Mouse (Mus musculus) liver, embryonic 11.5 days (tissue): Measurements from ENCODE around the gene 2900011O08Rik. TPM values are rescaled to one million over a fixed set of nuclear protein-coding genes. Genes with fewer than 3 reads are reported as not detected.

Experiments
- ATAC-seq: fragments of 200-750 bp; cut with Nextera tagmentation; replicated peaks from 2 replicates; pipeline ENCODE4 v1.8.0; 2017; ENCODE audit warnings: moderate number of reproducible peaks, mild to moderate bottlenecking, moderate TSS enrichment, moderate library complexity; ENCODE audit not compliant: low FRiP score
- DNase-seq: peaks from one replicate; pipeline ENCODE4 v3.0.0-alpha.2; 2017; ENCODE audit warnings: low spot score
- H3K27ac ChIP-seq: fragments of 300-500 bp; sonication (generic); 2 replicates; pipeline ENCODE4 v1.5.1; 2014; ENCODE audit warnings: mild to moderate bottlenecking, low read depth, low read length, control low read depth
- H3K27me3 ChIP-seq: fragments of 300-500 bp; sonication (generic); replicated peaks from 2 replicates; pipeline ENCODE4 v1.6.1; 2014; ENCODE audit warnings: low read length, mixed read lengths; ENCODE audit not compliant: control insufficient read depth, insufficient read depth
- H3K36me3 ChIP-seq: fragments of 300-500 bp; sonication (generic); 2 replicates; pipeline ENCODE4 v1.6.1; 2014; ENCODE audit warnings: mild to moderate bottlenecking, low read length, moderate library complexity, mixed read lengths; ENCODE audit not compliant: control insufficient read depth, insufficient read depth
- H3K4me1 ChIP-seq: fragments of 300-500 bp; sonication (generic); replicated peaks from 2 replicates; pipeline ENCODE4 v1.6.1; 2014; ENCODE audit warnings: low read length, mixed read lengths; ENCODE audit not compliant: control insufficient read depth, insufficient read depth
- H3K4me2 ChIP-seq: fragments of 300-500 bp; sonication (generic); 2 replicates; pipeline ENCODE4 v1.6.1; 2014; ENCODE audit warnings: mild to moderate bottlenecking, control low read depth, moderate library complexity
- H3K4me3 ChIP-seq: fragments of 300-500 bp; sonication (generic); 2 replicates; pipeline ENCODE4 v1.5.1; 2014; ENCODE audit warnings: low read depth, low read length, control low read depth
- H3K9ac ChIP-seq: fragments of 300-500 bp; sonication (generic); 2 replicates; pipeline ENCODE4 v1.6.1; 2014; ENCODE audit warnings: low read depth, low read length, control low read depth
- H3K9me3 ChIP-seq: fragments of 300-500 bp; sonication (generic); 2 replicates; pipeline ENCODE4 v1.6.1; 2016; ENCODE audit warnings: low read length, inconsistent platforms, mixed read lengths; ENCODE audit not compliant: control insufficient read depth
- WGBS: fragments of 180-500 bp; shearing (Covaris S2); extraction: QIAGEN DNeasy Blood & Tissue Kit; methylation state at CpG from one replicate; pipeline ENCODE4 v1.1.7; 2014; 5-methylcytosine and 5-hydroxymethylcytosine counted together
- polyA plus RNA-seq: library from polyadenylated mRNA; unstranded; fragments of >200 nt; fragmentation: Nextera tagmentation; extraction: Ambion mirVana; gene quantifications from 2 replicates; pipeline ENCODE4 v1.2.1, GENCODE M21; 2014

The 2900011O08Rik gene
- polyA plus RNA-seq, 1 experiment from 2014 or later = 0.85 TPM

- Histone ChIP-seq H3K27me3 (no peaks in the 10 kb centered on the region), H3K9me3 (no peaks in the 10 kb centered on the region), H3K36me3 (peaks cover 13% of the 10 kb centered on the region), H3K4me2 (no peak overlapping the region), H3K4me3 (no peak overlapping the region), H3K9ac (no peak overlapping the region), H3K27ac (no peak overlapping the region), H3K4me1 (no peaks in the 10 kb centered on the region)
- no peak for DNase-seq
- WGBS = 60% methylated on average over 2 of the region's 2 CpGs
- no peak for ATAC-seq
Measured at GRCm38 (mm10) chr16:14110922-14111321, 124.5 kb downstream of the 2900011O08Rik start.

DNA sequence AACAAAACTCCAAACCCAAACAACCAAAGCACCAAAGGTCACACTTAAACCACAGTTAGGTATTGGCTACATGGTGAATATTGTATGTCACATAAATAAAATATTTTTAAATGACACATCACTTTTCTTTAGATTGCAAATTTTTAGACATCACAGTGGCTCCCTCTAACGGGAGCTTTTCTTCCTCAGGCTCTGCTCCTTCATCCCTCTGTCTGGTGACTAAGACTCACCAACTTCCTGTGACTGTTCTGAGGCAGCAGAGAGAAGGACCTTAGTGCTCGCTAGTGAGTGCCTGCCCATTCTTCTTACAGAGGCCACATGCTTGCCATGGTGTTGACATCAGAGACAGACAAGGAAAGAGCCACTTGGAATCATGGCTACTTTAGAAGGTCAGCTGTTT, 125.7 kb downstream of the 2900011O08Rik start:
- peaks cover 20% of the 10 kb centered on the region for H3K36me3 ChIP-seq
- H3K4me1 ChIP-seq = no peaks in the 10 kb centered on the region
- ATAC-seq (no peak), DNase-seq (no peak)
- no peak overlapping the region for H3K27ac ChIP-seq
- no peak overlapping the region for H3K9ac ChIP-seq
- H3K4me3 ChIP-seq = no peak overlapping the region
- H3K9me3 ChIP-seq = no peaks in the 10 kb centered on the region
- no peak overlapping the region for H3K4me2 ChIP-seq
- WGBS = 61% methylated on average over 2 of the region's 2 CpGs
- H3K27me3 ChIP-seq = no peaks in the 10 kb centered on the region

DNA sequence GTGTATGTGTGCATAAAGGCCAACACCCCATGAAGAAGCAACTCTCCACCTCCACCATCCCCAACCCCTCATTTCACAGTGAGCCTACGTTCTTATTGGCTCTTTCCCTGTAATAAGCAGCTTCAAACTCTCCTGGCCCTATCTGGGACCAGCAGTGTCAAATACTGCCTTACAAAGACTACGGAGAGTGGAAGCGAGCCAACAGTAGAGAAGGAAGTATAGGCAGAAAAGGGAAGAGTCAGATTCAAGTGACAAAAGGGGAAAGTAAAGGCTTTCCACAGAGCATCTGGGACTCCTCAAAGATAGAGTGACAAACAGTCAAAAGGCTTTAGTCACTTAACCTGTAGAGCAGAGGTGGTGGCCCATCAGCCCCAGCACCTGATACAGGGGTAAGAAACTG, 126.3 kb downstream of the 2900011O08Rik start:
- Histone ChIP-seq H3K36me3 (peaks cover 20% of the 10 kb centered on the region), H3K27me3 (no peaks in the 10 kb centered on the region), H3K27ac (no peak overlapping the region), H3K9me3 (no peaks in the 10 kb centered on the region), H3K9ac (no peak overlapping the region), H3K4me2 (no peak overlapping the region), H3K4me1 (no peaks in the 10 kb centered on the region), H3K4me3 (no peak overlapping the region)
- 90% methylated on average over 3 of the region's 3 CpGs for WGBS
- ATAC-seq (no peak), DNase-seq (no peak)

DNA sequence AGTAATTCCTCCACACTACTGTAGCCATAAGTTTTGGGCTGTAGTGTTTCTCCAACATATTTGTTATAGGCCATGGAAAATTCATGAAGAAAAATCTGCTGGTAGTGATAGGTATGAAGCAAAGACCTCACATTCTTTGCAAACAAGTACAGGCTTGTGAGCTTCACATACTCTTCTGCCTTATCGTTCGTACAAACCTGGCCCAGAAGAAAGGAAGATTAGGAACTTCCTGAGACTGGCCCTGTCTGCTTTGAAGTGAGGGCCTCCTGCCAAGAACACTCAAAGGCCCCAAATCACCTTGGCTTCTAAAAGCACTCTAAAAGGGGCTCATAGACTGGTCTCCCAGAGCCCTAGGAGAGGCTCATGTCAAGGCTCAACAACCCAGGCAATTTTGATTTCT, 130.9 kb downstream of the 2900011O08Rik start:
- no peak overlapping the region for H3K27ac ChIP-seq
- H3K27me3 ChIP-seq = no peaks in the 10 kb centered on the region
- H3K9me3 ChIP-seq = no peaks in the 10 kb centered on the region
- 69% methylated on average over 2 of the region's 2 CpGs for WGBS
- ATAC-seq (no peak), DNase-seq (no peak)
- H3K4me3 ChIP-seq = no peak overlapping the region
- no peak overlapping the region for H3K9ac ChIP-seq
- H3K4me1 ChIP-seq = no peaks in the 10 kb centered on the region
- no peak overlapping the region for H3K4me2 ChIP-seq
- H3K36me3 ChIP-seq = peaks cover 39% of the 10 kb centered on the region

DNA sequence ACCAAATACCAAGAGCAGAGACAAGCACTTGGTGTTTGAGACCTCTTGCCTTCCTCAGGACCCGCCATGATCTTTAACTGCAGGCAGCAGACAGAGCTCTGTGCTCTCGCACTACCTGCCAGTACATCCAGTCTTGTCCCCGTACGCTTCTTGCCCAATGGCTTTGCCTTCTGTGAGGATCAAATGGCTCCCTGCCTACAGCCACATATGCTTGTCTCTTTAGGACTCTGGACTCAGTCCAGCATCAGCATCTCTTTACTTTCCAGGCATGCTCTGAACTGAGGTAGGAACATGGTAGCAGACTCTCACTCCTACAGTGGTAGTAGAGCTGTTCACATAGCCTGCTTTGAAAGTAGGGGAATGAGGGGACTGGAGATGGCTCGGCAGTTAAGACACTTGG, 134.5 kb downstream of the 2900011O08Rik start:
- Histone ChIP-seq H3K9ac (no peak overlapping the region), H3K36me3 (peaks cover 44% of the 10 kb centered on the region), H3K4me2 (no peak overlapping the region), H3K4me1 (no peaks in the 10 kb centered on the region), H3K9me3 (no peaks in the 10 kb centered on the region), H3K27me3 (no peaks in the 10 kb centered on the region), H3K4me3 (no peak overlapping the region), H3K27ac (no peak overlapping the region)
- DNase-seq (no peak), ATAC-seq (no peak)
- WGBS = 91% methylated on average over 5 of the region's 5 CpGs

DNA sequence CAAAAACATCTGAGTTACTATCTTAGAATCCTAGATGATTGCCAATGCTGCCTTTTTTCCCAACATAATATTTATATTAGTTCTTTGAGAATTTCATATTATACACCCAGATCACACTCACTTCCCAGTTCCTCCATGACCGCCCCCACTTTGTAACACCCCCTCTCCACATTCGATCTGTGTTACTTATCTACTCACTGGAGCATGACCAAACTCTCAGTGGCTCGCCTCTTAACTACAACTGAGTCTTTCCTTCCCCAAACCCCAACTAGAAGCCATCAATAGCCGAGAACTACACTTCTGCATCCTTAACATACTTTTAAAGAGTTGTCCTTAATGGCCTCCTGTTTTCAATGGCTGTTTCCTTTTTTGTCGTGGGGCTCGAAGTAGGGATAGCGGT, 135.2 kb downstream of the 2900011O08Rik start:
- Histone ChIP-seq H3K36me3 (peaks cover 42% of the 10 kb centered on the region), H3K9me3 (no peaks in the 10 kb centered on the region), H3K9ac (no peak overlapping the region), H3K4me1 (no peaks in the 10 kb centered on the region), H3K27me3 (no peaks in the 10 kb centered on the region), H3K4me3 (no peak overlapping the region), H3K27ac (no peak overlapping the region), H3K4me2 (no peak overlapping the region)
- DNase-seq (no peak), ATAC-seq (no peak)
- 92% methylated on average over 7 of the region's 7 CpGs for WGBS

DNA sequence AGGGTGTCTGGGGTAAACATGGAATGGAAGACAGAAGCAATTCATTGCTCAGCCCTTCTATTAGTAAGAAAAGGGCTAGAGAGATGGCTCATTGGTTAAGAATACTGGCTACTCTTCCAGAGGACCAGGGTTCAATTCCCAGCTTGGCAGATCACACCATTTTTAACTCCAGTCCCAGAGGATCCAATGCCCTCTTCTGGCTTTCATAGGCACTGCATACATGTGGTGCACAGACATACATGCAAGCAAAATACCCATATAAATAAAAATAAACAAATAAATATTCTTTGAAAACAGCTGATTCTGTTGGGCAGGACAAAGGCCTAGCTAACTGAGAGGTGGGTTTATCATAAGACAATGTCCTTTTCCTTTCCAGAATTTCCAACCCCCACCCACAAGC, 136.2 kb downstream of the 2900011O08Rik start:
- ATAC-seq (no peak), DNase-seq (no peak)
- Histone ChIP-seq H3K27me3 (no peaks in the 10 kb centered on the region), H3K9ac (no peak overlapping the region), H3K4me1 (no peaks in the 10 kb centered on the region), H3K27ac (no peak overlapping the region), H3K4me2 (no peak overlapping the region), H3K36me3 (peaks cover 37% of the 10 kb centered on the region), H3K9me3 (no peaks in the 10 kb centered on the region), H3K4me3 (no peak overlapping the region)

- H3K4me3 ChIP-seq = no peak overlapping the region
Measured at GRCm38 (mm10) chr16:14123901-14124300, 137.5 kb downstream of the 2900011O08Rik start.

GRCm38 (mm10) chr16:14124709-14125108, 138.3 kb downstream of the 2900011O08Rik start:
- whole genome bisulfite sequencing = 97% methylated on average over 7 of the region's 7 CpGs
- no peak for DNase-seq
- Histone ChIP-seq H3K4me2 (no peak overlapping the region), H3K27me3 (no peaks in the 10 kb centered on the region), H3K4me1 (no peaks in the 10 kb centered on the region), H3K36me3 (peaks cover 39% of the 10 kb centered on the region), H3K9ac (no peak overlapping the region), H3K4me3 (no peak overlapping the region), H3K9me3 (no peaks in the 10 kb centered on the region), H3K27ac (no peak overlapping the region)
- ATAC-seq = no peak

More at GRCm38 (mm10) chr16:14123901-14124300, 137.5 kb downstream of the 2900011O08Rik start:
- no peak overlapping the region for H3K4me2 ChIP-seq
- no peaks in the 10 kb centered on the region for H3K9me3 ChIP-seq
- H3K27ac ChIP-seq = no peak overlapping the region
- no peak for DNase-seq
- WGBS = 94% methylated on average over 2 of the region's 2 CpGs
- no peak overlapping the region for H3K9ac ChIP-seq
- H3K36me3 ChIP-seq = peaks cover 38% of the 10 kb centered on the region
- no peaks in the 10 kb centered on the region for H3K4me1 ChIP-seq
- no peak for ATAC-seq
- no peaks in the 10 kb centered on the region for H3K27me3 ChIP-seq
